Mouse (Mus musculus): Measurements from ENCODE around the gene Rps19bp1.
A peak's percentile ranks its signal among the peaks of the same experiment; 100 is the strongest.

The Rps19bp1 gene

GRCm38 (mm10) chr15:80263610-80264575, at the start of gene Rps19bp1:
Gene Rps19bp1 (minus strand): TSS chr15:80264315.
- DNase-seq = peak; percentile 89 to 91

GRCm38 (mm10) chr15:80306146-80306545, 42.0 kb upstream of the Rps19bp1 start:
- DNase-seq = no peak

- DNase-seq = no peak
Observed at GRCm38 (mm10) chr15:80304188-80304587, 40.1 kb upstream of the Rps19bp1 start.

- DNase-seq = no peak
Observed at GRCm38 (mm10) chr15:80303779-80304178, 39.7 kb upstream of the Rps19bp1 start.

- no peak for DNase-seq
Observed at GRCm38 (mm10) chr15:80297146-80297545, 33.0 kb upstream of the Rps19bp1 start.

GRCm38 (mm10) chr15:80289436-80289835, 25.3 kb upstream of the Rps19bp1 start:
- DNase-seq = peak; percentile 65 to 69

GRCm38 (mm10) chr15:80288036-80288435, 23.9 kb upstream of the Rps19bp1 start:
- DNase-seq = no peak

- no peak for DNase-seq
Observed at GRCm38 (mm10) chr15:80286851-80287415, 22.8 kb upstream of the Rps19bp1 start, which contains the start of gene Cacna1i. Gene Cacna1i (plus strand): TSS chr15:80287238.

GRCm38 (mm10) chr15:80280646-80281045, 16.5 kb upstream of the Rps19bp1 start:
- DNase-seq = no peak

- no peak for DNase-seq
Observed at GRCm38 (mm10) chr15:80279053-80279452, 14.9 kb upstream of the Rps19bp1 start.

GRCm38 (mm10) chr15:80278121-80278759, 14.1 kb upstream of the Rps19bp1 start:
- DNase-seq = no peak

GRCm38 (mm10) chr15:80277625-80278024, 13.5 kb upstream of the Rps19bp1 start:
- no peak for DNase-seq

GRCm38 (mm10) chr15:80277107-80277506, 13.0 kb upstream of the Rps19bp1 start:
- DNase-seq = no peak

GRCm38 (mm10) chr15:80271858-80272396, 7.8 kb upstream of the Rps19bp1 start:
- no peak for DNase-seq

GRCm38 (mm10) chr15:80266281-80266680, 2.2 kb upstream of the Rps19bp1 start:
- peak; percentile 73 to 76 for DNase-seq

- no peak for DNase-seq
Observed at GRCm38 (mm10) chr15:80261100-80261499, 3.0 kb downstream of the Rps19bp1 start.

GRCm38 (mm10) chr15:80260677-80261076, 3.4 kb downstream of the Rps19bp1 start:
- peak; percentile 71 to 79 for DNase-seq

GRCm38 (mm10) chr15:80259406-80260045, 4.6 kb downstream of the Rps19bp1 start:
- no peak for DNase-seq

GRCm38 (mm10) chr15:80258240-80259170, 5.6 kb downstream of the Rps19bp1 start:
- DNase-seq = no peak

GRCm38 (mm10) chr15:80257602-80258239, 6.4 kb downstream of the Rps19bp1 start:
- DNase-seq = peak in 1 of 2 experiments; percentile 58

All from lung, adult 18-20 months (tissue).